Mouse (Mus musculus): Measurements from ENCODE around the gene Ttc28. TPM values are rescaled to one million over a fixed set of nuclear protein-coding genes. Genes with fewer than 3 reads are reported as not detected.

Gene Ttc28
- polyA plus RNA-seq, 2 experiments: 0.48 to 0.81 TPM

GRCm38 (mm10) chr5:111261733-111262573 lies 382.4 kb downstream of the Ttc28 start:
- Histone ChIP-seq H3K9me3 (ENCODE audit: control insufficient read depth, low read length) (no peaks in the 10 kb centered on the region), H3K4me3 (ENCODE audit: insufficient read depth in 1 of 2, low read depth in 2 of 2, low read length in 2 of 2) (no peak overlapping the region), H3K27me3 (ENCODE audit: control insufficient read depth, insufficient read depth, low read length) (no peaks in the 10 kb centered on the region), H3K4me2 (ENCODE audit: low read depth) (no peak overlapping the region), H3K4me1 (replicated peaks; ENCODE audit: control insufficient read depth in 2 of 2, insufficient read depth in 2 of 2, low read length in 1 of 2) (peaks cover 0 to 13% of the 10 kb centered on the region in 2 experiments; a peak in 2 of 4 replicates), H3K9ac (replicated peaks) (no peak overlapping the region), H3K36me3 (replicated peaks; ENCODE audit: control insufficient read depth, insufficient read depth, low read depth) (no peaks in the 10 kb centered on the region), H3K27ac (no peak overlapping the region)
- WGBS (ENCODE audit: insufficient replicate concordance): 54% methylated on average over 13 of the region's 13 CpGs
- ATAC-seq (ENCODE audit: insufficient read depth): 0 out of 2 replicates have a peak, but pooled peaks have one; percentile 28
- TF ChIP-seq EP300 (IDR thresholded peaks at IDR 0.05; ENCODE audit: low read depth): no peak
- TF ChIP-seq CTCF (IDR thresholded peaks at IDR 0.05; ENCODE audit: low read depth): no peak
- no peak for DNase-seq (ENCODE audit: low read depth in 3 of 3, low spot score in 3 of 3)

GRCm38 (mm10) chr5:111262574-111263239 lies 383.1 kb downstream of the Ttc28 start:
- 29% methylated on average over 11 of the region's 11 CpGs for WGBS (ENCODE audit: insufficient replicate concordance)
- no peak for TF ChIP-seq EP300 (IDR thresholded peaks at IDR 0.05; ENCODE audit: low read depth)
- TF ChIP-seq CTCF (IDR thresholded peaks at IDR 0.05; ENCODE audit: low read depth): 0 out of 2 replicates have a peak, but pooled peaks have one; percentile 1
- Histone ChIP-seq H3K4me1 (replicated peaks; ENCODE audit: control insufficient read depth in 2 of 2, insufficient read depth in 2 of 2, low read length in 1 of 2) (peaks cover 0 to 13% of the 10 kb centered on the region in 2 experiments; a peak in 2 of 4 replicates), H3K9ac (replicated peaks) (no peak overlapping the region), H3K27me3 (ENCODE audit: control insufficient read depth, insufficient read depth, low read length) (no peaks in the 10 kb centered on the region), H3K4me2 (ENCODE audit: low read depth) (no peak overlapping the region), H3K9me3 (ENCODE audit: control insufficient read depth, low read length) (no peaks in the 10 kb centered on the region), H3K27ac (no peak overlapping the region), H3K4me3 (ENCODE audit: insufficient read depth in 1 of 2, low read depth in 2 of 2, low read length in 2 of 2) (no peak overlapping the region), H3K36me3 (replicated peaks; ENCODE audit: control insufficient read depth, insufficient read depth, low read depth) (no peaks in the 10 kb centered on the region)
- DNase-seq (ENCODE audit: low read depth in 3 of 3, low spot score in 3 of 3) (no peak), ATAC-seq (ENCODE audit: insufficient read depth) (no peak)

- peaks cover 0 to 13% of the 10 kb centered on the region in 2 experiments; a peak in 2 of 4 replicates for H3K4me1 ChIP-seq (replicated peaks; ENCODE audit: control insufficient read depth in 2 of 2, insufficient read depth in 2 of 2, low read length in 1 of 2)
- WGBS (ENCODE audit: insufficient replicate concordance): 42% methylated on average over 5 of the region's 5 CpGs
- H3K27ac ChIP-seq: no peak overlapping the region
- no peaks in the 10 kb centered on the region for H3K27me3 ChIP-seq (ENCODE audit: control insufficient read depth, insufficient read depth, low read length)
- H3K36me3 ChIP-seq (replicated peaks; ENCODE audit: control insufficient read depth, insufficient read depth, low read depth): no peaks in the 10 kb centered on the region
- H3K9ac ChIP-seq (replicated peaks): no peak overlapping the region
- no peaks in the 10 kb centered on the region for H3K9me3 ChIP-seq (ENCODE audit: control insufficient read depth, low read length)
- no peak for DNase-seq (ENCODE audit: low read depth in 3 of 3, low spot score in 3 of 3)
- no peak overlapping the region for H3K4me2 ChIP-seq (ENCODE audit: low read depth)
- TF ChIP-seq EP300 (IDR thresholded peaks at IDR 0.05; ENCODE audit: low read depth) (no peak), CTCF (IDR thresholded peaks at IDR 0.05; ENCODE audit: low read depth) (no peak)
- H3K4me3 ChIP-seq (ENCODE audit: insufficient read depth in 1 of 2, low read depth in 2 of 2, low read length in 2 of 2): no peak overlapping the region
- no peak for ATAC-seq (ENCODE audit: insufficient read depth)
Measured at GRCm38 (mm10) chr5:111263370-111263769, 383.8 kb downstream of the Ttc28 start.

GRCm38 (mm10) chr5:111264488-111264887 lies 384.9 kb downstream of the Ttc28 start:
- H3K4me1 ChIP-seq (replicated peaks; ENCODE audit: control insufficient read depth in 2 of 2, insufficient read depth in 2 of 2, low read length in 1 of 2): peaks cover 0 to 13% of the 10 kb centered on the region in 2 experiments; a peak in 2 of 4 replicates
- H3K9me3 ChIP-seq (ENCODE audit: control insufficient read depth, low read length): no peaks in the 10 kb centered on the region
- H3K27ac ChIP-seq: no peak overlapping the region
- no peak overlapping the region for H3K4me3 ChIP-seq (ENCODE audit: insufficient read depth in 1 of 2, low read depth in 2 of 2, low read length in 2 of 2)
- H3K4me2 ChIP-seq (ENCODE audit: low read depth): no peak overlapping the region
- no peak overlapping the region for H3K9ac ChIP-seq (replicated peaks)
- ATAC-seq (ENCODE audit: insufficient read depth) (no peak), DNase-seq (ENCODE audit: low read depth in 3 of 3, low spot score in 3 of 3) (no peak)
- no peaks in the 10 kb centered on the region for H3K27me3 ChIP-seq (ENCODE audit: control insufficient read depth, insufficient read depth, low read length)
- WGBS (ENCODE audit: insufficient replicate concordance): 61% methylated on average over 7 of the region's 7 CpGs
- TF ChIP-seq EP300 (IDR thresholded peaks at IDR 0.05; ENCODE audit: low read depth): no peak
- no peak for TF ChIP-seq CTCF (IDR thresholded peaks at IDR 0.05; ENCODE audit: low read depth)
- H3K36me3 ChIP-seq (replicated peaks; ENCODE audit: control insufficient read depth, insufficient read depth, low read depth): no peaks in the 10 kb centered on the region

GRCm38 (mm10) chr5:111266658-111267057 lies 387.1 kb downstream of the Ttc28 start:
- WGBS (ENCODE audit: insufficient replicate concordance): 77% methylated on average over 5 of the region's 5 CpGs
- Histone ChIP-seq H3K9me3 (ENCODE audit: control insufficient read depth, low read length) (no peaks in the 10 kb centered on the region), H3K4me2 (ENCODE audit: low read depth) (no peak overlapping the region), H3K9ac (replicated peaks) (no peak overlapping the region), H3K4me3 (ENCODE audit: insufficient read depth in 1 of 2, low read depth in 2 of 2, low read length in 2 of 2) (no peak overlapping the region), H3K27me3 (ENCODE audit: control insufficient read depth, insufficient read depth, low read length) (no peaks in the 10 kb centered on the region), H3K27ac (no peak overlapping the region), H3K4me1 (replicated peaks; ENCODE audit: control insufficient read depth in 2 of 2, insufficient read depth in 2 of 2, low read length in 1 of 2) (peaks cover 0 to 13% of the 10 kb centered on the region in 2 experiments; a peak in 2 of 4 replicates), H3K36me3 (replicated peaks; ENCODE audit: control insufficient read depth, insufficient read depth, low read depth) (no peaks in the 10 kb centered on the region)
- ATAC-seq (ENCODE audit: insufficient read depth) (no peak), DNase-seq (ENCODE audit: low read depth in 3 of 3, low spot score in 3 of 3) (no peak)
- TF ChIP-seq EP300 (IDR thresholded peaks at IDR 0.05; ENCODE audit: low read depth) (no peak), CTCF (IDR thresholded peaks at IDR 0.05; ENCODE audit: low read depth) (no peak)
